Mouse (Mus musculus): ENCODE results near the gene Dnhd1. TPM values are rescaled to one million over a fixed set of nuclear protein-coding genes. Genes with fewer than 3 reads are reported as not detected.

Dnhd1 gene
- polyA plus RNA-seq, 1 experiment from 2014 or later: 1.8 TPM

DNA sequence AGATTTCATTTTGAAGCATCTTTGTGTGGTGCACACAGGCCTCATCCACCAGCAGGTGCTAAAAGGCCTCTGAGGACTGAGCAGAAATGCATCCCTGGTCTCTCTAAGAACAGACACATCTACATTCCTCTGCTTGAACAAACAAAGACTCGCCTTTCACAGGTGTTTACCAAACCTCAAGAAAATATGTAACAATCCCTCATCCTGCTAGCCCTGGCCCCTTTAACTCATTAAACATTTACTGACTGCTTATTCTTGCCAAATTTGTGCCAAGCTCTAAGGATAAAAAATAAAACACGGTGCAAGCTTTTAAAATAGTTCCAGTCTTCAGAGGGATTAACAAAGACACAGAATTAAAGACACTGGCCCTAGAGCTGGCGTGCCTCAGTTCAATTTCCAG is 30.9 kb upstream of the Dnhd1 start:
- Histone ChIP-seq H3K27me3 (replicated peaks; ENCODE audit: control insufficient read depth, insufficient read depth, low read length) (no peaks in the 10 kb centered on the region), H3K36me3 (ENCODE audit: control insufficient read depth, insufficient read depth, low read length) (peaks cover 82% of the 10 kb centered on the region), H3K4me3 (ENCODE audit: low read depth, low read length) (no peak overlapping the region), H3K4me1 (replicated peaks; ENCODE audit: control insufficient read depth, insufficient read depth, low read length) (no peaks in the 10 kb centered on the region), H3K27ac (ENCODE audit: low read depth) (no peak overlapping the region), H3K9ac (ENCODE audit: low read length) (no peak overlapping the region), H3K4me2 (ENCODE audit: low read length) (no peak overlapping the region), H3K9me3 (ENCODE audit: control insufficient read depth, low read length) (no peaks in the 10 kb centered on the region)
- ATAC-seq (replicated peaks; ENCODE audit: low FRiP score, low TSS enrichment, low read depth) (no peak), DNase-seq (ENCODE audit: low spot score) (no peak)
- 53% methylated on average over 3 of the region's 3 CpGs for WGBS

DNA sequence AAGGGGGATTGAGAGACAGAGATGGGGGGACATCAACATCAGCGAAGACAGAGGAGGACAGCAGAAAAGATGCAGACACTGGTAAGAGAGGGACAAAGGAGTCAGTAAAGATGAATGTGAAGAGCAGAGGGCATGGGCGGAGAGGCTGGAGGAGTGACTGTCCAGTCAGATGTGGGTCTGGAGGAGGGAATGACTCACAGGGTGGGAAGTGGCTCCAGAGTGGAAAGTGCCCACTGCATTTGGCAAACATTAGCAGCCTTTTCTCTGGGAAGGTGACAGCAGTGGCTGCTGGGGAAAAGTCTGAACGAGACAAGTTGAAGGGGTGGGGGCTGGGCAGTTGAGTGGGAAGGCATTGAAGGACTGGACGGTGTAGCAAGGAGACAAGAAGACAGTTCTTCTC is 29.6 kb upstream of the Dnhd1 start:
- no peak for ATAC-seq (replicated peaks; ENCODE audit: low FRiP score, low TSS enrichment, low read depth)
- Histone ChIP-seq H3K27me3 (replicated peaks; ENCODE audit: control insufficient read depth, insufficient read depth, low read length) (no peaks in the 10 kb centered on the region), H3K4me2 (ENCODE audit: low read length) (no peak overlapping the region), H3K9me3 (ENCODE audit: control insufficient read depth, low read length) (no peaks in the 10 kb centered on the region), H3K9ac (ENCODE audit: low read length) (no peak overlapping the region), H3K36me3 (ENCODE audit: control insufficient read depth, insufficient read depth, low read length) (peaks cover 80% of the 10 kb centered on the region), H3K27ac (ENCODE audit: low read depth) (no peak overlapping the region), H3K4me3 (ENCODE audit: low read depth, low read length) (no peak overlapping the region), H3K4me1 (replicated peaks; ENCODE audit: control insufficient read depth, insufficient read depth, low read length) (no peaks in the 10 kb centered on the region)
- DNase-seq (ENCODE audit: low spot score): no peak
- WGBS: 64% methylated on average over 4 of the region's 4 CpGs

DNA sequence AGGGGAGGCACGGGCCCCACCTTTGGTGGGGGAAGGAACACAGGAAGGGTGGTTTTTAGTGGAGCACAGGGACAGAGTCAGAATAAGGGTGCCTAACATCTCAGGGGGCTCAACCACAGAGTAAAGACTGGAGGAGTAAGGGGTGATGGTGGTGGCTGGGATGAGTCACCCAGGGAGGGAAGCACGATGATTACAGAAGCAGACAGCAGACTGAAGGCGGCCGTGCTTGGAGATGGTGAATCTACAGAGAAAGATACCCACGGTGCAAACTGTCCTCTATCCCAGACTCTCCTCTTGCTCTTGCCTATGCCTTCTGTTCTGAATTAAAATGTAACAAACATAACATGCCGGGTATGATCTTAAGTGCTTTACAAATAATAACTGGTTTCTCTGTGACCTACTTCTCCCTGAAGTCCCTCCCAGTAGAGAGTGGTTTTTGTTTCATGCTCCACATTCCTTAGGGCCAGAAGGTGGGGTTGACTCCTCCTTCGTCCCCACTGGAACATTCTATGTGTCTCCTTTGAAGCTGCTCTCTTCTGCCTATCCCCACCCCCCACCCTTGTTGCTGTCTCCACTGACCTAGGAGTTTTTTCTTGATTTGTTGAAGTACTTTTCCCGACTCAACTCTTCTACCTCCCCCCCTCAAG is 28.9 kb upstream of the Dnhd1 start:
- ATAC-seq (replicated peaks; ENCODE audit: low FRiP score, low TSS enrichment, low read depth): no peak
- Histone ChIP-seq H3K4me2 (ENCODE audit: low read length) (no peak overlapping the region), H3K4me3 (ENCODE audit: low read depth, low read length) (no peak overlapping the region), H3K27ac (ENCODE audit: low read depth) (no peak overlapping the region), H3K36me3 (ENCODE audit: control insufficient read depth, insufficient read depth, low read length) (peaks cover 73% of the 10 kb centered on the region), H3K4me1 (replicated peaks; ENCODE audit: control insufficient read depth, insufficient read depth, low read length) (no peaks in the 10 kb centered on the region), H3K9ac (ENCODE audit: low read length) (no peak overlapping the region), H3K9me3 (ENCODE audit: control insufficient read depth, low read length) (no peaks in the 10 kb centered on the region), H3K27me3 (replicated peaks; ENCODE audit: control insufficient read depth, insufficient read depth, low read length) (no peaks in the 10 kb centered on the region)
- WGBS: 76% methylated on average over 8 of the region's 8 CpGs
- DNase-seq (ENCODE audit: low spot score): no peak

DNA sequence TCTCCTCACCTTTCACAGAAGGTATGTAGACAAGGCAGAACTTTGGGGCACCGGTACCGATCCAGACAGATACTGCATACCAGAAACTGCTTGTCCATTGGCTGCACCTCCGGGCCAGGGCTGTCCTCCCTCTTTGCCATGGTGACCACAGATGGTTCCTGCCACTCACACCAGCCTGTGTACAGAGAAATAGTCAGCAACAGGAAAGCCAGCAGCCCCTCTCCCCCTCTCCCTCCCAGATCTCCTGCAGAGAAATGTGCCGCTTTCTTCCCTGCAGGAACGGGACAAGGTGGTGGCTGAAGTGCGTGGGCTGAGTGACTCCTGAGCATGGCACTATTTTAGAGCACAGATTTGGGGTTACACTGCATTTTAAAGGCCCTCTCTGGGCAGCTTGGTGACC is 25.2 kb upstream of the Dnhd1 start:
- peaks cover 42% of the 10 kb centered on the region for H3K36me3 ChIP-seq (ENCODE audit: control insufficient read depth, insufficient read depth, low read length)
- peaks cover 13% of the 10 kb centered on the region; the same call in 1 of the 2 replicates for H3K4me1 ChIP-seq (replicated peaks; ENCODE audit: control insufficient read depth, insufficient read depth, low read length)
- no peak overlapping the region for H3K27ac ChIP-seq (ENCODE audit: low read depth)
- H3K9ac ChIP-seq (ENCODE audit: low read length): no peak overlapping the region
- H3K4me2 ChIP-seq (ENCODE audit: low read length): no peak overlapping the region
- 84% methylated on average over 6 of the region's 6 CpGs for WGBS
- DNase-seq (ENCODE audit: low spot score) (no peak), ATAC-seq (replicated peaks; ENCODE audit: low FRiP score, low TSS enrichment, low read depth) (no peak)
- H3K4me3 ChIP-seq (ENCODE audit: low read depth, low read length): no peak overlapping the region
- no peaks in the 10 kb centered on the region for H3K9me3 ChIP-seq (ENCODE audit: control insufficient read depth, low read length)
- H3K27me3 ChIP-seq (replicated peaks; ENCODE audit: control insufficient read depth, insufficient read depth, low read length): no peaks in the 10 kb centered on the region

- Histone ChIP-seq H3K4me1 (replicated peaks; ENCODE audit: control insufficient read depth, insufficient read depth, low read length) (peaks cover 13% of the 10 kb centered on the region), H3K36me3 (ENCODE audit: control insufficient read depth, insufficient read depth, low read length) (peaks cover 19% of the 10 kb centered on the region), H3K4me3 (ENCODE audit: low read depth, low read length) (no peak overlapping the region), H3K4me2 (ENCODE audit: low read length) (no peak overlapping the region), H3K27me3 (replicated peaks; ENCODE audit: control insufficient read depth, insufficient read depth, low read length) (no peaks in the 10 kb centered on the region), H3K9me3 (ENCODE audit: control insufficient read depth, low read length) (no peaks in the 10 kb centered on the region), H3K27ac (ENCODE audit: low read depth) (no peak overlapping the region), H3K9ac (ENCODE audit: low read length) (no peak overlapping the region)
- ATAC-seq (replicated peaks; ENCODE audit: low FRiP score, low TSS enrichment, low read depth) (no peak), DNase-seq (ENCODE audit: low spot score) (no peak)
- 22% methylated on average over 3 of the region's 3 CpGs for WGBS
Measured at GRCm38 (mm10) chr7:105628633-105629032, 22.0 kb upstream of the Dnhd1 start.

GRCm38 (mm10) chr7:105632551-105632972 is 18.1 kb upstream of the Dnhd1 start:
- WGBS: 12% methylated on average over 4 of the region's 4 CpGs

GRCm38 (mm10) chr7:105633127-105633800 is 17.4 kb upstream of the Dnhd1 start, which contains the start of gene Trim3:
Trim3 (minus strand) TSS chr7:105633571.
- peak; percentile 89 for ATAC-seq (replicated peaks; ENCODE audit: low FRiP score, low TSS enrichment, low read depth)
- H3K36me3 ChIP-seq (ENCODE audit: control insufficient read depth, insufficient read depth, low read length): peaks cover 26% of the 10 kb centered on the region
- no peaks in the 10 kb centered on the region for H3K27me3 ChIP-seq (replicated peaks; ENCODE audit: control insufficient read depth, insufficient read depth, low read length)
- H3K27ac ChIP-seq (ENCODE audit: low read depth): peak within 1 kb of the TSS; percentile 40; the same call in 1 of the 2 replicates
- H3K4me2 ChIP-seq (ENCODE audit: low read length): peak within 1 kb of the TSS; percentile 74
- peak within 1 kb of the TSS; percentile 77 for H3K9ac ChIP-seq (ENCODE audit: low read length)
- 0% methylated on average over 48 of the region's 71 CpGs for WGBS
- H3K4me1 ChIP-seq (replicated peaks; ENCODE audit: control insufficient read depth, insufficient read depth, low read length): peaks cover 16% of the 10 kb centered on the region
- DNase-seq (ENCODE audit: low spot score): peak; percentile 95
- peak within 1 kb of the TSS; percentile 80 for H3K4me3 ChIP-seq (ENCODE audit: low read depth, low read length)
- H3K9me3 ChIP-seq (ENCODE audit: control insufficient read depth, low read length): no peaks in the 10 kb centered on the region

More at GRCm38 (mm10) chr7:105632551-105632972, 18.1 kb upstream of the Dnhd1 start:
- Histone ChIP-seq H3K27ac (ENCODE audit: low read depth) (no peak overlapping the region), H3K9ac (ENCODE audit: low read length) (peak overlapping the region; percentile 77), H3K4me2 (ENCODE audit: low read length) (peak overlapping the region; percentile 74), H3K4me1 (replicated peaks; ENCODE audit: control insufficient read depth, insufficient read depth, low read length) (peaks cover 18% of the 10 kb centered on the region), H3K36me3 (ENCODE audit: control insufficient read depth, insufficient read depth, low read length) (peaks cover 19% of the 10 kb centered on the region), H3K4me3 (ENCODE audit: low read depth, low read length) (peak overlapping the region; percentile 80), H3K27me3 (replicated peaks; ENCODE audit: control insufficient read depth, insufficient read depth, low read length) (no peaks in the 10 kb centered on the region), H3K9me3 (ENCODE audit: control insufficient read depth, low read length) (no peaks in the 10 kb centered on the region)
- ATAC-seq (replicated peaks; ENCODE audit: low FRiP score, low TSS enrichment, low read depth): no peak
- DNase-seq (ENCODE audit: low spot score): peak; percentile 66

DNA sequence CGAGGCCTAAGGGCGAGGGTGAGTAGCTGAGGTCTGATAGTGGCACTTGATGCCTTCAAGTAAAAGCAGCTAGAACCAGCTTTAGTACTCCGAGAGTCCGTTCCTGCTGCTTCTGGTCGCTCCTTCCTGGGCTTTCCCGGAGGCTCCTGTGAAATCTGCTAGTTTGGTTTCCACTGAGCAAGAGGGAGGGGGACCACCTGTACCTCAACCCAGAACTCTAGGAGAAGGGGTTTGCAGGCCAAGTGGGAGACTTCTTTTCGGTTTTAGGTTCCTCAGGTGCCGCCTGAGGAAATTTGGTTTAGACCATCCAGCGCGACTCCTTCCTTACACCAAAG is 16.9 kb upstream of the Dnhd1 start:
- H3K4me3 ChIP-seq (ENCODE audit: low read depth, low read length): peak overlapping the region; percentile 80
- H3K9me3 ChIP-seq (ENCODE audit: control insufficient read depth, low read length): no peaks in the 10 kb centered on the region
- WGBS: 6% methylated on average over 10 of the region's 10 CpGs
- peaks cover 31% of the 10 kb centered on the region for H3K36me3 ChIP-seq (ENCODE audit: control insufficient read depth, insufficient read depth, low read length)
- no peak for DNase-seq (ENCODE audit: low spot score)
- H3K27me3 ChIP-seq (replicated peaks; ENCODE audit: control insufficient read depth, insufficient read depth, low read length): no peaks in the 10 kb centered on the region
- peaks cover 11% of the 10 kb centered on the region for H3K4me1 ChIP-seq (replicated peaks; ENCODE audit: control insufficient read depth, insufficient read depth, low read length)
- peak overlapping the region; percentile 77 for H3K9ac ChIP-seq (ENCODE audit: low read length)
- ATAC-seq (replicated peaks; ENCODE audit: low FRiP score, low TSS enrichment, low read depth): no peak
- peak overlapping the region; percentile 74 for H3K4me2 ChIP-seq (ENCODE audit: low read length)
- peak overlapping the region; percentile 40; the same call in 1 of the 2 replicates for H3K27ac ChIP-seq (ENCODE audit: low read depth)

Measured in intestine, embryonic 14.5 days (tissue).